Mouse (Mus musculus) lung, postnatal 10 days (tissue): Measurements from ENCODE around the gene Hmbs.
A peak's percentile ranks its signal among the peaks of the same experiment; 100 is the strongest.
"Not testable (repeated sequence)": the region's sequence is repeated elsewhere in the genome, so short reads cannot be mapped to it uniquely, and the experiment has no call there.

Source experiments
- DNase-seq: peaks from one replicate; pipeline ENCODE4 v3.0.0; 2021

Hmbs gene

DNA sequence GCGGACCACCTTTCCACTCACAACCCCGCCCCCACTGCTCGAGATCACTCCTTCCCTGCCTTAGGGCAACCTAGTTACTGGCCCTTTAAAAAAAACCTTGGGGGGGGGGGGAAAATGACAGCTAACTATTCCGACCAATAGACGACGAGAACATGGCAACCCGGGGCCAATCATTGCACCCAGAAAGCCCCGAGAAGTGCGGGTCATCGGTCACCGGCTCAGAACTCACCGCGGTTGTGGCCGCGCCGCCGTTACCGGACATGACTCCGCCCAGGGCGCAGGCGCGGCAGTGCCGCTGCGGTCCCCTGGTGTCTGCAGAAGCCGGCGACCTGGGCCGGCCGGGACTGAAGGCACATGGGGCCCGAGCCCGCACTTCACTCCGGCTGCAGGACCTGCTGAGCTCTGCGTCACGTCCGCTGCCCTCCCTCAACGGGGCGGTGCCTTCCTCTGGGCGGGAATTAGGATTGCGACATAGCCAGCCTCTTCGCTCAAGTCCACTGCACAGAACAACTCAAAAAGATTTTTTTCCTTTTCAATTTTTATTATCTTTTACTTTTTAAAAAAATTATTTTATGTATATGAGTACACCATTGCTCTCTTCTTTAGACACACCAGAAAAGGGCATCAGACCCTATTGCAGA lies at the start of gene Hmbs:
Gene Hmbs, minus strand, starts transcription at position 448 of the 641 bp plus-strand sequence.
- peak; percentile 97 for DNase-seq

GRCm38 (mm10) chr9:44391466-44391865 lies 47.4 kb upstream of the Hmbs start:
- DNase-seq = peak; percentile 86

GRCm38 (mm10) chr9:44389273-44389672 lies 45.2 kb upstream of the Hmbs start:
- DNase-seq = peak; percentile 62

GRCm38 (mm10) chr9:44387221-44387620 lies 43.2 kb upstream of the Hmbs start:
- no peak for DNase-seq

DNA sequence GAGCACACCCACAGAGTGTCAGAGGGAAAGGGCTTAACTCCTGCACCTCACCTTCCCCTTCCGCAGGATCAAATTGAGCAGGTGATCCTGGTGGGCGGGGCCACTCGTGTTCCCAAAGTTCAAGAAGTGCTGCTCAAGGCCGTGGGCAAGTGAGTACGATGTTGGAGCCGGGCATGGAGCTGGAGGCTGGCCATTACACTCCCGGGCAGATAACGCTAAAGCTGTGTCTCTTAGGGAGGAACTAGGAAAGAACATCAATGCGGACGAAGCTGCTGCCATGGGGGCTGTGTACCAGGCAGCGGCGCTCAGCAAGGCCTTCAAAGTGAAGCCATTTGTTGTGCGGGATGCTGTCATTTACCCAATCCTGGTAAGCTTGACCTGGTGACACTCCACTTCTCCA lies 40.6 kb upstream of the Hmbs start:
- DNase-seq = no peak

DNA sequence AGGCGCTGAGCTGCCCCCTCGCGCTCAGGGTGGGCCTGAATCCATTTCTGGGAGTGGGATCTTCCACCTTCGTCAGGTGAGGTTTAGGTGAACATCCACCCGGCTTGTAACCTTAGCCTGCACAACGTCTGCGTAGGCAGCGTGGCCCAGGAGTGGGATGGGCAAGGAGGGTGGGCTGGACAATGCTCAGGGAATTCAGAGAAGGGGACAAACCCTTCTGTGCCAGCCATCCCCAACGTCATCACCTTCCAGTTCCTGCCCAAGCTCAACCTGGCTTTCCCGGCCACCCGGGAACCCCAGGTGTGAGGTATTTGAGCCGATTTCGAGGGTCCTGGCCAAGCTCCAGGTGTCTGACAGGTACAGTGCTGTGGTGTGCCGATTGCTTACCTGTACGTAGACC lies 35.8 kb upstream of the Hmbs start:
- DNase-seq = no peak

DNA sequence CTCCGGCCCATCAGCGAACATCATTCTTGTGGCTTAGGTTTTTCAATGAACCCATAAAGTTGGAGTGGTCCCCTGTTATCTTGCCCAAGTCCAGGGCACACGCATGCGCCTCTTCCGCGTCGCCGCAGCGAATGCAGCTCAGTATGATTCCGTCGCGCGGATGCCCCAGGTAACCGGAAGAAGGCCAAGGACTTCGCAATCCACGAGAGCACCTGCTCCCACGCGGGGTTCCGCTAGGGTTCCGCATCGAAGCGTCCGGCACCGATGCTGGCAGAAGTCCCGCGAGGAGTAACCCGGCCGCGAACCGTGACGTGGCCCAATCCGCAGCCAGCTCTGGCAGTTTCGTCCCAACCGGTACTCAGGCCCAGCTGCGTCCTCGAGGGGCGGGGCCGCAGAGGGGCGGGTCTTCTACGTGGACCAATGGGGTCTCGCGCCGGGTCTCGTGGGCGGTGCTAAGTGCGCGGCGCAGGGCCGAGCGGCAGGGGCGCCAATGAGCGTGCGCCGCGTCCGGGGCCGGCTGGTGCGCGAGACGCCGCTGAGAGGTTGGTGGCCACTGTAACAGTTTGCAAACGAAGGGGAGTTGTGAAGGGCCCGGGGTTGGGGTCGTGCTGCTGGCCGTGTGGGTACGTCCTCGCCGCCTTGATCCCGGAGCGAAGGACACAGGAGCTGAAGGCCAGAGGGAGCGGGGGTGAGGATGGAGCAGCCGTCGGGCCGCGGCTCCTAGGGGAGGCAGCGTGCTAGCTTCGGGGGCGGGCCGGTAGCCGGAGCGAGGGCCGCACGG lies 35.2 kb upstream of the Hmbs start, which contains the start of gene Hyou1:
Gene Hyou1, plus strand, starts transcription at position 437 of the 781 bp plus-strand sequence.
- peak; percentile 99 for DNase-seq

GRCm38 (mm10) chr9:44378153-44378730 lies 34.2 kb upstream of the Hmbs start:
- no peak for DNase-seq

DNA sequence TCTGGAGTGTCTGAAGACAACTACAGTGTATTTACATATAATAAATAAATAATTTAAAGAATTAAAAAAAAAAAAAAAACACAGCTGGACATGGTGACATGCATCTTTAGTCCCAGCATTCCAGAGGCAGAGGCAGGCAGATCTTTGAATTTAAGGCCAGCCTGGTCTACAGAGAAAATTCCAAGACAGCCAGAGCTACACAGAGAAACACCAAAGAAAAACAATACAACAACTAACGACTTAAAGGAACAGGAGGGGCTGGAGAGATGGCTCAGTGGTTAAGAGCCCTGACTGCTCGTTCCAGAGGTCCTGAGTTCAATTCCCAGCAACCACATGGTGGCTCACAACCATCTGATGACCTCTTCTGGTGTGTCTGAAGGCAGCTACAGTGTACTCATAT lies 33.3 kb upstream of the Hmbs start:
- not testable (repeated sequence) for DNase-seq

- DNase-seq = no peak
These were observed 32.1 kb upstream of the Hmbs start for GRCm38 (mm10) chr9:44376141-44376540.

- no peak for DNase-seq
These were observed 29.4 kb upstream of the Hmbs start for GRCm38 (mm10) chr9:44373386-44373785.

- no peak for DNase-seq
These were observed 20.5 kb upstream of the Hmbs start for GRCm38 (mm10) chr9:44364480-44364879.

GRCm38 (mm10) chr9:44361931-44362330 lies 17.9 kb upstream of the Hmbs start:
- not testable (repeated sequence) for DNase-seq

DNA sequence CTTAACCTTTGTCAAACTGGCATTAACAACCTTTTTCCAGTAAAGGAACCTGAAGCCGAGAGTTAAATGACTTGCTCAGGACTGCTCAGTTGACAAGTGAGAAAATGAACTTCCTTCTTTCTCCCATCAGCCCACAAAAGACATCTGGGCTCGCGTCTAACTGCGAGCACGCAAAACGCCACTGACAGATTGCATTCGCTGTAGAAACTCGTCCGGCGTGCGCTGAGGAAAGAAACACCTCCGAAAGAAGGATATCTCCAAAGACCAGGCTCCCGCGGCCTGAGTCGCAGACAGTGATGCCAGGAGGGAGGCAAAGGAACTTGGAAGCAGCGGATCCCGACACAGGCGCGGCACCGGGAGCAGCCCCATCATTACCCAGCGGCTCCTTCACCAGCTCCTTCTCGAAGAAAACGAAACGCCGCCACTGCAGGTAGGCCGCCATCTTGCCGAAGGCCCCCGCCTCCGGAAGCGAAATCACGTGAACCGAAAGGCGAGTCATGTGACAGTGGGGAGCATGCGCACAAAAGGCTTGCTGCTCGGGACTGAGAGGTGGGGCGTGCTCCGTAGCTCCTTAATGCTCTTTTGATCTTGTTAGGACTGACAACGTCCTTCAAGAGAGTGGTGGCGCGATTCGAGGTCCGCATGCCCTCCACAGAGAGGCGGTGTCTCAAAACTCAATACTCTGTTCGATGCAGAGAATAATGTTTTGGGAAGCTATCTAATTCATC lies 17.3 kb upstream of the Hmbs start, which contains the start of gene Vps11:
Gene Vps11, minus strand, starts transcription at position 481 of the 728 bp plus-strand sequence.
- DNase-seq = peak; percentile 97

DNA sequence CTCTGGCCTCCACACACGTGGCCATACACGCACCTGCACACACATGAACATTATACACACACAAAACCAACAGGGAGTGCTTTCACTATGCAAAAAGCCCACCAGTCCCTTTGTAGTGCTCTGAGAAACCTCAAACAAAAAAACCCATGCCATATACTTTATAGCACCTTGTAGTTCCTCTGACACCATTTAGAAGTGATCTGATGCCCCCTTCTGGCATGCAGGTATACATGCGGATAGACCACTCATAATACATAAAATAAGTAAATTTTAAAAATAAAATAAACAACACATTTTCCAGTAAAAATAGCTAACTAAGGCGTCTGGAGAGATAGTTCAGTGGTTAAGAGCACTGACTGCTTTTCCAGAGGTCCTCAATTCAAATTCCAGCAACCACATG lies 13.2 kb upstream of the Hmbs start:
- peak; percentile 39 for DNase-seq

DNA sequence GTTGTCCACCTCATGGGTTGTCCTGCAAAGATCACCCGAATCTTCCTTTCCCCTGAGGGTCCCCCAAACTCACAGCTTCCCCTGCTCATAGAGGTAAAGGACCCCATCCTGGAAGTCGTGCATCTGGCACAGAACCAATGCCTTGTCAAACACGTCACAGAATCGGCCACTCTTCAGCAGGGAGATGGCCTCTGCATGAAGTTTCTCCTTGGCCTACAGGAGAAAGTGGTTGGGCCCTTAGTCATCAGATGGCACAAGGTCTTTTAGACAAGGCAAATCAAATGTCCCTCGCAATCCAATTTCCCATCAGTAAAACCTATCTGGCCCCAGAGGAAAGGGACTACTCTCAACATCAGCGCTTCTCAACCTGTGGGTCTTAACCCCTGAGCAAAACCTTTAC lies 9.1 kb upstream of the Hmbs start:
- no peak for DNase-seq

DNA sequence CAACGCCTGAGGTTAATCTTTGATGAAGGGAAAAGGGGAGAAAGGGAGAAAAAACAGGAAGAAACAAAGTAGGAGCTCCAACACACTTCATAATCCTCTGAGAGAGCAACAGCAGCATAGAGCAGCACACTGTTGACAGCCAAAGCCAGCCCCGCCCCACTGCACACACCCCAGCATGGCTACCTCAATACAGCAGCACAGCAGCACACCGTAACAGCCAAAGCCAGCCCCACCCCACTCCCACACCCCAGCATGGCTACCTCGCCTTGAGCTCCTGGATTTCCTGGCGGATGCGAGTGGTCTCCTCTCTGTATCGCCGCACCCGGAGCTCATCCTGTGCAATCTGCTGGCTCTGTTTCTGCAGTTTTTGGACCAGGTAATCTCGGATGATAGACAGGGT lies 8.3 kb upstream of the Hmbs start:
- no peak for DNase-seq

DNA sequence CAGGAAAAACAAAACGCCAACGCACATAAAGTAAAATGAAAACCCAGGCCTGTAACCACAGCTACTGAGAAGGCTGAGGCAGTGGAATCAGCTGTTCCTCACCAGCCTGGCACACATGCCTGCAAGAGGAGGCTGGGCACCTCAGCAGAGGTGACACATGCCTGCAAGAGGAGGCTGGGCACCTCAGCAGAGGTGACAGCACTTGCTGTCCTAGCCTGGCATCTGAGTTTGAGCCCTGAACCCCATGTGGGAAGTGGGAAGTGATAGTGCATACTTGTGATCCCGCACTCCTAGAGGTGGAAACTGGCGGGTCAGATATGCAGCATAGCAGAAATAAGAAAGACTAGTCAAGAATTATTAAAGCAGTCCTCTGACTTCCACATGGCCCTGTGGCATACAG lies 7.4 kb upstream of the Hmbs start:
- no peak for DNase-seq

DNA sequence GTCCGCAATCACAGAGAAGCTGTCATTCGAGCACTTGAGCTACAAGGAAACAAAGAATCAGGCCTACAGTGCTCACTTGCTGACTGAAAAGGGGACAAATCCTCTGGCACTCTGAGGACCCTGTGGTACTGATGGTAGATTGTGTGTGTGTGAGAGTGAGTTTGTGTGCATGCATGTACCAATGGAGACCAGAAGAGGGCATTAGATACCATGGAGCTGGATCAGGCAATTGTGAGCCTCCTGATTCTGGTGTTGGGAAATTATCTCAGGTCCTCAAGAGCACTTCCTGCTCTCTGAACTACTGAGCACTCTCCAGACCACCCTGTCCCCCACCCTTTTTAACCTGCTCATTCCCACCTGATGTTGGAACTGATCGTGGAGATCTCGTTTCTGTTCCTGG lies 4.5 kb upstream of the Hmbs start:
- no peak for DNase-seq

- DNase-seq = no peak
These were observed 3.6 kb upstream of the Hmbs start for GRCm38 (mm10) chr9:44347621-44348020.

DNA sequence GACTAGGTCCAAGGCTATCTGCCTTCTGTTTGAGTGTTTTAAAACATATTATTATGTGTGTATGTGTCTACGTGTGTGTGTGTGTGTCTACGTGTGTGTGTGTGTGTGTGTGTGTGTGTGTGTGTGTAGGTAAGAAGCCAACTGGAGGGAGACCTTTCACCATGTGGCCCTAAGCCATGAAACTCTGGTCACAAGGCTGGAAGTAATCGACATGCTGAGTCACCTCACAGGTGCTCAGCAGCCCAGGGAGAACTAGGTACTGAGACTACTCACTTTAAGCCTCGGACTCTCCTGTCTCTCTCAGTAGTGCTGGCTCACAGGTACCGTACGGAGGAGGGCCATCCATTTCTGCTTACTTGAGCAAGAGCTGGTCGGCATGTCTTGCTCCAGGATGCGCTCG lies 3.1 kb upstream of the Hmbs start:
- no peak for DNase-seq

DNA sequence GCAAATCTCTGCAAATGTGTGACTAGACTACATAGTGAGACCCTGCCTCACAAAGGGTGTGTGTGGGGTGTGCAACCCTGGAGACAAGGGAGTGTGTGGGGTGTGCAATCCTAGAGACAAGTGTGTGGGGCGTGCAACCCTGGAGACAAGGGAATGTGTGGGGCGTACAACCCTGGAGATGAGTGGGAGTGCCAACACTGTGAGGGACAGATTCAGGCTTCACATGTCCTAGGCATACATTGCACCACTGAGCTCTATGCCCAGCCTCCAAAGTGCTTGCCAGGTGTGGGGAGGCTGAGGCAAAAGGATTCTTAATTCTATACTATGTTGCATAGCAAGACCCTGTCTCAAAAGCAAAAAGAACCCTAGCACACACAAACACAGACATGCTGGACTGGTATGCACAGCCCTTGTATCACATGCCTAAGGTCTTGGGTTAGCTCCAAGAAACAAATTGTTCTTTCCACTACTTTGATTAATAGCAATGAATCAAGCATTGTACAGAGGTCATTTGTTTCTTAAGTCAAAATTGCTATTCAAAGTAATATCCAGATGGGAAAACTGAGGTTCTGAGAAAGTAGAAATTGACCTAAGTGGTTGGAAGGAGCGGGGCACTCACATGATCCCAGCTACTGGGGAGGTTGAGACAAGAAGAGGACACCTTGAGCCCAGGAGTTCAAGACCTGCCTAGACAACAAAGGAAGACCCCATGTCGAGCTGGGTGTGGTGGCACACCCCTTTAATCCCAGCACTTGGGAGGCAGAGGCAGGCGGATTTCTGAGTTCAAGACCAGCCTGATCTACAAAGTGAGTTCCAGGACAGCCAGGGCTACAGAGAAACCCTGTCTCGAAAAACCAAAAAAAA lies 1.8 kb upstream of the Hmbs start:
- no peak for DNase-seq
